ENCODE assay signal across 9 mouse cellular contexts in genomic region chr1:165046637-165047036, GRCm38 (mm10).
DNase-seq lines count a peak whose midpoint lies in the region; ATAC-seq and TF ChIP-seq lines count a peak whose summit lies in the region.
"Had no signal": no experiment of that assay in that cellular context is flagged by ENCODE, and none has a peak within 500 bp of the region (broad histone marks: within the 10 kb centered on the region; RNA-seq: fewer than 3 reads in every experiment).

No protein-coding gene starts in this region.

- H3K9ac ChIP-seq in forebrain, embryonic 16.5 days (replicated peaks; ENCODE audit: low read depth, low read length) = peak overlapping the region; percentile 15; the same call in 1 of the 2 replicates
- H3K9ac ChIP-seq: limb, embryonic 13.5 days had no signal

- DNase-seq in adrenal gland, adult 18-20 months (ENCODE audit: low spot score in 2 of 2) = peak; percentile 30 to 37
- peak; percentile 43 to 48 for DNase-seq in cerebellum, adult 2 months
- peak; percentile 31 to 42 for DNase-seq in heart, postnatal 36 days
- DNase-seq in left cerebral cortex, postnatal 4 days = peak; percentile 25
- peak; percentile 66 for DNase-seq in yolk sac, embryonic 10.5 days (ENCODE audit: low spot score)

- no peaks in the 10 kb centered on the region for H3K27me3 ChIP-seq in cerebellum, adult 2 months (ENCODE audit: control insufficient read depth, insufficient read depth, low read length)
- no peaks in the 10 kb centered on the region for H3K27me3 ChIP-seq in forebrain, embryonic 16.5 days (replicated peaks; ENCODE audit: control insufficient read depth, insufficient read depth, low read length)
- H3K27me3 ChIP-seq: limb, embryonic 13.5 days had no signal

- no peak overlapping the region for H3K4me3 ChIP-seq in cerebellum, adult 2 months (replicated peaks; ENCODE audit: insufficient read depth, low read depth, low read length)
- H3K4me3 ChIP-seq in forebrain, embryonic 16.5 days (replicated peaks; ENCODE audit: low read length) = no peak overlapping the region
- no peak overlapping the region for H3K4me3 ChIP-seq in olfactory bulb, adult 2 months (ENCODE audit: insufficient read depth, low read depth, low read length)
- H3K4me3 ChIP-seq: limb, embryonic 13.5 days had no signal

- no peak overlapping the region for H3K4me2 ChIP-seq in forebrain, embryonic 16.5 days (ENCODE audit: low read length)
- H3K4me2 ChIP-seq: limb, embryonic 13.5 days had no signal

- intact Hi-C loops in heart, postnatal 36 days (cut with DNase I) = loop anchor here (5.0 kb wide), 1 partner anchor 71 kb away; no protein-coding TSS in a partner anchor
- intact Hi-C loops in left cerebral cortex, postnatal 4 days (cut with DNase I) = no loop called here

- 22% methylated on average over 7 of the region's 7 CpGs for WGBS in cerebellum, adult 2 months
- WGBS in forebrain, embryonic 16.5 days = 26% methylated on average over 7 of the region's 7 CpGs
- 6% methylated on average over 7 of the region's 7 CpGs for WGBS in olfactory bulb, adult 2 months

- H3K27ac ChIP-seq in cerebellum, adult 2 months (ENCODE audit: insufficient read depth, low read length) = peak overlapping the region; percentile 4; the same call in 1 of the 2 replicates
- 0 out of 2 replicates have a peak overlapping the region, but pooled peaks have one; percentile 27 for H3K27ac ChIP-seq in forebrain, embryonic 16.5 days (ENCODE audit: low read length)
- peak overlapping the region; percentile 97 for H3K27ac ChIP-seq in olfactory bulb, adult 2 months (ENCODE audit: insufficient read depth, low read depth, low read length)
- H3K27ac ChIP-seq: limb, embryonic 13.5 days had no signal

- TF ChIP-seq CTCF in cerebellum, adult 2 months (IDR thresholded peaks at IDR 0.05; ENCODE audit: borderline replicate concordance, insufficient read depth, low read depth, low read length) = no peak
- TF ChIP-seq CTCF in olfactory bulb, adult 2 months (IDR thresholded peaks at IDR 0.05; ENCODE audit: insufficient read depth, low read depth, low read length) = no peak

- no peak for TF ChIP-seq POLR2A in cerebellum, adult 2 months (IDR thresholded peaks at IDR 0.05; ENCODE audit: borderline replicate concordance, insufficient read depth, low read length)
- no peak for TF ChIP-seq POLR2A in olfactory bulb, adult 2 months (IDR thresholded peaks at IDR 0.05; ENCODE audit: insufficient read depth, low read depth, low read length)

- H3K9me3 ChIP-seq in forebrain, embryonic 16.5 days (ENCODE audit: control insufficient read depth, low read length) = no peaks in the 10 kb centered on the region
- H3K9me3 ChIP-seq: limb, embryonic 13.5 days had no signal

- peaks cover 4% of the 10 kb centered on the region for H3K4me1 ChIP-seq in cerebellum, adult 2 months (ENCODE audit: control insufficient read depth, insufficient read depth, low read length)
- H3K4me1 ChIP-seq in forebrain, embryonic 16.5 days (replicated peaks; ENCODE audit: control insufficient read depth, insufficient read depth, low read length) = peaks cover 16% of the 10 kb centered on the region
- H3K4me1 ChIP-seq in olfactory bulb, adult 2 months (ENCODE audit: control insufficient read depth, insufficient read depth, low read length) = peaks cover 18% of the 10 kb centered on the region
- H3K4me1 ChIP-seq: limb, embryonic 13.5 days had no signal

- peak; percentile 29; the same call in 1 of the 2 replicates for ATAC-seq in forebrain, embryonic 16.5 days
- ATAC-seq in activated CD4-positive, CD25-positive, alpha-beta regulatory T cell, adult 4 months = no peak

- no peaks in the 10 kb centered on the region for H3K36me3 ChIP-seq in forebrain, embryonic 16.5 days (ENCODE audit: control insufficient read depth, insufficient read depth)
- H3K36me3 ChIP-seq: limb, embryonic 13.5 days had no signal

Comparison
In these comparisons a context has a peak if more than half of its experiments do, and no peak if none do; other contexts are left out.
1. H3K27ac ChIP-seq: peak in every context shown above with its lines; median percentile 97 in olfactory bulb, adult 2 months; 27 in forebrain, embryonic 16.5 days; 4 in cerebellum, adult 2 months.